ENCODE assay signal across 8 mouse cellular contexts in genomic region chr2:152764172-152765044, GRCm38 (mm10). TPM values are rescaled to one million over a fixed set of nuclear protein-coding genes. Genes with fewer than 3 reads are reported as not detected.
DNase-seq lines count a peak whose midpoint lies in the region; ATAC-seq lines count a peak whose summit lies in the region.

No protein-coding gene starts in this region.

- ATAC-seq in heart, embryonic 16.5 days (replicated peaks; ENCODE audit: extremely low read depth, insufficient read depth, low FRiP score), result peak; percentile 35; the same call in 1 of the 2 replicates

- peak overlapping the region; percentile 36 for H3K4me2 ChIP-seq in heart, embryonic 16.5 days (ENCODE audit: low read depth, low read length)

- H3K4me3 ChIP-seq in heart, embryonic 16.5 days (ENCODE audit: low read length), result no peak overlapping the region

- H3K9me3 ChIP-seq in heart, embryonic 16.5 days (replicated peaks; ENCODE audit: control insufficient read depth, low read length), result no peaks in the 10 kb centered on the region

- H3K27ac ChIP-seq in heart, embryonic 16.5 days (ENCODE audit: low read length), result peak overlapping the region; percentile 34; the same call in 1 of the 2 replicates

- peak overlapping the region; percentile 39; the same call in 1 of the 2 replicates for H3K9ac ChIP-seq in heart, embryonic 16.5 days (ENCODE audit: low read length)

- peak; percentile 1 for DNase-seq in thymus, postnatal 0 days (ENCODE audit: low spot score)
- DNase-seq in thymus, postnatal 25 days, result no peak
- peak; percentile 58 for DNase-seq in lung, postnatal 10 days
- DNase-seq in natural killer cell, adult 2 months (ENCODE audit: low spot score in 2 of 2), result no peak
- no peak for DNase-seq in right cerebral cortex, adult 2 months (ENCODE audit: low spot score in 2 of 2)
- no peak for DNase-seq in layer of hippocampus, postnatal 36 days
- DNase-seq in right cerebral cortex, postnatal 25 days, result no peak

- no peaks in the 10 kb centered on the region for H3K27me3 ChIP-seq in heart, embryonic 16.5 days (ENCODE audit: control insufficient read depth, insufficient read depth, low read length)

- H3K4me1 ChIP-seq in heart, embryonic 16.5 days (ENCODE audit: control insufficient read depth, insufficient read depth, low read length), result peaks cover 17% of the 10 kb centered on the region

- 13% methylated on average over 14 of the region's 14 CpGs for WGBS in heart, embryonic 16.5 days

- H3K36me3 ChIP-seq in heart, embryonic 16.5 days (ENCODE audit: control insufficient read depth, insufficient read depth), result no peaks in the 10 kb centered on the region

RNA-seq across cellular contexts. Expression of gene Cox4i2, which starts 10.4 kb away (rescaled TPM):
- polyA plus RNA-seq in thymus, postnatal 0 days (2015; fragmentation: Nextera tagmentation; extraction: Ambion mirVana), result 5.6 and 6.5 TPM in 2 replicates
- polyA plus RNA-seq in heart, embryonic 16.5 days (2015; fragmentation: Nextera tagmentation; extraction: Ambion mirVana), result 26.7 and 30.9 TPM in 2 replicates
- 1 to 10 TPM; 1.7 to 2.7 TPM for total RNA-seq in layer of hippocampus, postnatal 36 days (2021)

RNA-seq across cellular contexts. Expression of gene Id1, which starts 28.4 kb away (rescaled TPM):
- polyA plus RNA-seq in thymus, postnatal 0 days (2015; fragmentation: Nextera tagmentation; extraction: Ambion mirVana), result 22.9 and 23.9 TPM in 2 replicates
- polyA plus RNA-seq in heart, embryonic 16.5 days (2015; fragmentation: Nextera tagmentation; extraction: Ambion mirVana), result 56.3 and 64.5 TPM in 2 replicates
- total RNA-seq in layer of hippocampus, postnatal 36 days (2021), result 10 to 100 TPM; 15.3 to 19.8 TPM

Comparison
In these comparisons a context has a peak if more than half of its experiments do, and no peak if none do; other contexts are left out.
1. DNase-seq: peak in thymus, postnatal 0 days (single experiment) and lung, postnatal 10 days (single experiment); none in thymus, postnatal 25 days (single experiment), natural killer cell, adult 2 months (0 of 2), right cerebral cortex, adult 2 months (0 of 2), layer of hippocampus, postnatal 36 days (0 of 2) and right cerebral cortex, postnatal 25 days (single experiment).